Mouse (Mus musculus) c-Kit-negative CD71-positive TER-119-positive erythroid progenitor cells, embryonic 14.5 days (primary cell): Measurements from ENCODE around the gene 1700013H16Rik.
"Not testable (repeated sequence)": the region's sequence is repeated elsewhere in the genome, so short reads cannot be mapped to it uniquely, and the experiment has no call there.

ENCODE experiments used
- DNase-seq: peaks from one replicate; pipeline ENCODE4 v3.0.0-alpha.2; 2013; ENCODE audit warnings: low read depth, low spot score

1700013H16Rik gene

GRCm38 (mm10) chrX:53757736-53758135, at the start of gene 1700013H16Rik:
Gene 1700013H16Rik, minus strand, starts transcription at chrX:53757831.
- DNase-seq = no peak

GRCm38 (mm10) chrX:53799074-53799473, 41.4 kb upstream of the 1700013H16Rik start:
- no peak for DNase-seq

- DNase-seq = not testable (repeated sequence)
Measured at GRCm38 (mm10) chrX:53797519-53797918, 39.9 kb upstream of the 1700013H16Rik start, which contains the start of gene Xlr. Gene Xlr, minus strand, starts transcription at chrX:53797706.

- no peak for DNase-seq
Measured at GRCm38 (mm10) chrX:53776276-53776675, 18.6 kb upstream of the 1700013H16Rik start, which contains the start of gene Zfp36l3. Gene Zfp36l3, minus strand, starts transcription at chrX:53776394.

GRCm38 (mm10) chrX:53752851-53753250, 4.8 kb downstream of the 1700013H16Rik start:
- DNase-seq = no peak

GRCm38 (mm10) chrX:53728967-53729366, 28.7 kb downstream of the 1700013H16Rik start:
- DNase-seq = no peak

GRCm38 (mm10) chrX:53724596-53724995, 33.0 kb downstream of the 1700013H16Rik start, which contains the start of gene 4930502E18Rik:
Gene 4930502E18Rik, plus strand, starts transcription at chrX:53724826.
- no peak for DNase-seq

- no peak for DNase-seq
Measured at GRCm38 (mm10) chrX:53716323-53717182, 41.1 kb downstream of the 1700013H16Rik start.

- DNase-seq = no peak
Measured at GRCm38 (mm10) chrX:53715942-53716322, 41.7 kb downstream of the 1700013H16Rik start.

GRCm38 (mm10) chrX:53702673-53703072, 55.0 kb downstream of the 1700013H16Rik start:
- DNase-seq = no peak

- no peak for DNase-seq
Measured at GRCm38 (mm10) chrX:53699225-53699624, 58.4 kb downstream of the 1700013H16Rik start.

GRCm38 (mm10) chrX:53694008-53694777, 63.4 kb downstream of the 1700013H16Rik start:
- no peak for DNase-seq

GRCm38 (mm10) chrX:53693141-53693540, 64.5 kb downstream of the 1700013H16Rik start:
- DNase-seq = no peak
